Mouse (Mus musculus) brown adipose tissue, adult 24 weeks (tissue): ENCODE results near the gene Cd28. TPM values are rescaled to one million over a fixed set of nuclear protein-coding genes. Genes with fewer than 3 reads are reported as not detected.

Source experiments
- polyA plus RNA-seq: library from polyadenylated mRNA; stranded (reverse); fragments of >200 nt; gene quantifications from 2 replicates; pipeline ENCODE4 v1.2.4, GENCODE M21; 2012; ENCODE audit not compliant: missing spikeins, insufficient read depth, insufficient read length

The Cd28 gene
- polyA plus RNA-seq, 1 experiment: not detected

Other genes starting within 250 kb of the Cd28 start
- 12.3 and 13.9 TPM in 2 replicates for gene Raph1, start 149.7 kb upstream of the Cd28 start, polyA plus RNA-seq
- not detected in 2 replicates for gene Ctla4, start 170.2 kb downstream of the Cd28 start, polyA plus RNA-seq